Mouse (Mus musculus) Muller cell, postnatal 12 days (primary cell): Measurements from ENCODE around the gene H2-D1.

Experiments used
- DNase-seq: peaks from one replicate; pipeline ENCODE4 v3.0.0-alpha.2; 2015; ENCODE audit errors: inconsistent ontology term

The H2-D1 gene

GRCm38 (mm10) chr17:35240384-35241304 is 21.9 kb upstream of the H2-D1 start:
- no peak for DNase-seq

- DNase-seq, result peak; percentile 99
These were observed 21.1 kb upstream of the H2-D1 start, which contains the start of gene Ddx39b for GRCm38 (mm10) chr17:35241305-35242014. Gene Ddx39b, plus strand, starts transcription at chr17:35241746.

GRCm38 (mm10) chr17:35242015-35242941 is 20.3 kb upstream of the H2-D1 start:
- DNase-seq, result peak; percentile 93

- no peak for DNase-seq
These were observed 19.4 kb upstream of the H2-D1 start for GRCm38 (mm10) chr17:35243086-35243485.

GRCm38 (mm10) chr17:35244999-35245398 is 17.5 kb upstream of the H2-D1 start:
- no peak for DNase-seq

- DNase-seq, result no peak
These were observed 16.6 kb upstream of the H2-D1 start for GRCm38 (mm10) chr17:35245731-35246623.

- DNase-seq, result no peak
These were observed 15.4 kb upstream of the H2-D1 start for GRCm38 (mm10) chr17:35247144-35247543.

- DNase-seq, result no peak
These were observed 13.5 kb upstream of the H2-D1 start for GRCm38 (mm10) chr17:35248986-35249385.

- no peak for DNase-seq
These were observed 12.9 kb upstream of the H2-D1 start for GRCm38 (mm10) chr17:35249451-35250197.

GRCm38 (mm10) chr17:35250348-35251120 is 12.0 kb upstream of the H2-D1 start:
- DNase-seq, result no peak

GRCm38 (mm10) chr17:35251162-35251719 is 11.3 kb upstream of the H2-D1 start:
- no peak for DNase-seq

GRCm38 (mm10) chr17:35251981-35252380 is 10.5 kb upstream of the H2-D1 start:
- no peak for DNase-seq

GRCm38 (mm10) chr17:35252619-35253292 is 9.8 kb upstream of the H2-D1 start:
- no peak for DNase-seq

GRCm38 (mm10) chr17:35253293-35254093 is 9.0 kb upstream of the H2-D1 start:
- no peak for DNase-seq

- DNase-seq, result no peak
These were observed 8.1 kb upstream of the H2-D1 start for GRCm38 (mm10) chr17:35254241-35255098.

GRCm38 (mm10) chr17:35255301-35255700 is 7.2 kb upstream of the H2-D1 start:
- DNase-seq, result no peak
